Mouse (Mus musculus) frontal cortex, postnatal 10 days (tissue): ENCODE measurements around the gene Ptprj.
"Not testable (repeated sequence)": the region's sequence is repeated elsewhere in the genome, so short reads cannot be mapped to it uniquely, and the experiment has no call there.

Experiments used
- DNase-seq, 2 experiments: peaks; one replicate each; pipeline ENCODE4 v3.0.0; 2022; ENCODE audit warnings: low spot score in 2 of 2, mixed read lengths in 1 of 2

The Ptprj gene

DNA sequence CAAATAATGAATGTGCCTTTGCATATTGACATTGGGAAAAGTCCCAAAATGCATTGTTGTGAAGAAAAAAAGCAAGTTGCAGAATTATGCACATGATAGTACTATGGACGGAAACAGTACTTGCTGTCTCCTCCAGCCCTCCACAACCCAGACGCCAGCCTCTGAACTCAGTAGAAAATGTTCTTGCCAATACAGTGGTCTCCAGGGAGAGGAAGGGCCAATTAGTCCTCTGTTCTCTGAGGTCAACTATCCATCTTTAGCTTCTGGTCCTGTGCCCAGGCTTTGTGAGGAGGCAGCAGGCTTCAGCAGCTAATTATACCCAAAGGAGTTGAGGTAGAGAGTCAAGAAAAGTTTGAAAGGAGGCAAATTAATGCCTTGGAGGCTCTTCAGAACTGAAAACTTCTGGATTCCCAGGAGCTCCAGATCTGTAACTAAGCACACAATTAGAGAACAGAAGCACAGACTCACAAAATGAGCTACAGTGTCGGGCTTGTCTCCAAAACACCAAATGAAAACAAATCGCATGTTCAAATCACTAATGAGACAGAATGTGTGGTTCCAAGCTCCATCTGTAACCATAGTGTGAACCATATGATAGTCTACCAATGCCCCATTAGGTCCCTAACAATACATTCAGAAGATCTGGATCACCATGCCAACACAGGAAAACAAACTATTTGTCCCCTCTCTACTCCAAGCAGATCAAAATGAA, 166.2 kb downstream of the Ptprj start:
- not testable (repeated sequence) for DNase-seq

DNA sequence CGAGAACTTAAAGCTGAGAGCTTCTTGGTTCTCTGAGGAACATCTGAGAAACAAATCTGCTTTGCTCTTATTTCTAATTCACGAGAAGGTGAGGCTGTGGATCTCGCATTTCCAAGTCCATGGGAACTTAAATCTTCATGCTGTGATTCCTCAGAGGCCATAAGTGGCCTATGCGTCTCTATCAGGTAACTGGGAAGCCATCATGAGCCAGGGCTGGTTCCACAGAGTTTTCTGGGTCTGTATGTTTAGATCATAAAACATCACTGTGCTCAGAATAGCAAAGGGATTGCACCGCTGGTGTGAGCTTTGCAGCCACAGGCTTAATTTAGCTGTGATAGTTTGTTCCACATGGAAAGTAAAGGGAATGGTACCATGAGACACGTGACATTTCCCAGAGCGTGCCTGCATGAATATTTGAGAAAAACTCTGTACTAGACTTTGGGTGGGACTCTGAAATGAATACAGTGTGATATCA, 181.8 kb downstream of the Ptprj start, which contains the start of gene Olfr1274-ps:
TSS of gene Olfr1274-ps (plus strand) at position 51 of the 475 bp plus-strand sequence.
- not testable (repeated sequence) for DNase-seq
